Mouse (Mus musculus) retina, postnatal 7 days (tissue): ENCODE results near the gene Chmp4b.
A peak's percentile ranks its signal among the peaks of the same experiment; 100 is the strongest.

Source experiments
- DNase-seq: peaks from one replicate; pipeline ENCODE4 v3.0.0-alpha.2; 2012; ENCODE audit warnings: low read depth, low spot score

Chmp4b gene

GRCm38 (mm10) chr2:154682712-154683111, 31.2 kb downstream of the Chmp4b start:
- no peak for DNase-seq

GRCm38 (mm10) chr2:154684901-154685470, 33.5 kb downstream of the Chmp4b start:
- no peak for DNase-seq

- DNase-seq, result no peak
These were observed 34.3 kb downstream of the Chmp4b start for GRCm38 (mm10) chr2:154685772-154686171.

GRCm38 (mm10) chr2:154686819-154687218, 35.3 kb downstream of the Chmp4b start:
- no peak for DNase-seq

- no peak for DNase-seq
These were observed 37.9 kb downstream of the Chmp4b start for GRCm38 (mm10) chr2:154689391-154689790.

- no peak for DNase-seq
These were observed 39.5 kb downstream of the Chmp4b start for GRCm38 (mm10) chr2:154690959-154691358.

GRCm38 (mm10) chr2:154693186-154693940, 41.9 kb downstream of the Chmp4b start:
- no peak for DNase-seq

- DNase-seq, result no peak
These were observed 42.4 kb downstream of the Chmp4b start for GRCm38 (mm10) chr2:154693941-154694256.

- no peak for DNase-seq
These were observed 44.2 kb downstream of the Chmp4b start for GRCm38 (mm10) chr2:154695690-154696089.

- DNase-seq, result no peak
These were observed 45.2 kb downstream of the Chmp4b start for GRCm38 (mm10) chr2:154696660-154697059.

GRCm38 (mm10) chr2:154699360-154699759, 47.9 kb downstream of the Chmp4b start:
- DNase-seq, result no peak

- DNase-seq, result no peak
These were observed 48.7 kb downstream of the Chmp4b start for GRCm38 (mm10) chr2:154700177-154700576.

- peak; percentile 74 for DNase-seq
These were observed 51.3 kb downstream of the Chmp4b start for GRCm38 (mm10) chr2:154702637-154703315.

- no peak for DNase-seq
These were observed 55.2 kb downstream of the Chmp4b start for GRCm38 (mm10) chr2:154706526-154707280.

GRCm38 (mm10) chr2:154707284-154707683, 55.8 kb downstream of the Chmp4b start:
- DNase-seq, result no peak

GRCm38 (mm10) chr2:154707830-154708385, 56.4 kb downstream of the Chmp4b start:
- DNase-seq, result no peak

- no peak for DNase-seq
These were observed 60.2 kb downstream of the Chmp4b start for GRCm38 (mm10) chr2:154711701-154712100.

GRCm38 (mm10) chr2:154712271-154712677, 60.8 kb downstream of the Chmp4b start:
- peak; percentile 50 for DNase-seq

- DNase-seq, result no peak
These were observed 61.6 kb downstream of the Chmp4b start for GRCm38 (mm10) chr2:154713083-154713482.

- no peak for DNase-seq
These were observed 62.5 kb downstream of the Chmp4b start for GRCm38 (mm10) chr2:154713964-154714363.

GRCm38 (mm10) chr2:154716586-154716985, 65.1 kb downstream of the Chmp4b start:
- DNase-seq, result no peak

GRCm38 (mm10) chr2:154717081-154717480, 65.6 kb downstream of the Chmp4b start:
- DNase-seq, result no peak
